Mouse (Mus musculus) G1E (cell line): ENCODE data around the gene Xylt1.

Experiments
- CTCF ChIP-seq: IDR thresholded peaks from 2 replicates; pipeline ENCODE4 v1.5.1; 2012; ENCODE audit warnings: low read depth, low read length, inconsistent platforms, mixed read lengths
- GATA1 ChIP-seq: IDR thresholded peaks from 2 replicates; pipeline ENCODE4 v1.6.1; 2012; ENCODE audit warnings: borderline replicate concordance, low read length, inconsistent platforms, mixed read lengths
- GATA2 ChIP-seq: IDR thresholded peaks from 2 replicates; pipeline ENCODE4 v1.6.1; 2012; ENCODE audit warnings: low read depth, low read length, inconsistent platforms, borderline replicate concordance
- POLR2AphosphoS5 ChIP-seq: IDR thresholded peaks from 2 replicates; pipeline ENCODE4 v1.6.1; 2012; ENCODE audit warnings: low read depth, low read length, inconsistent platforms; ENCODE audit not compliant: insufficient replicate concordance
- TAL1 ChIP-seq: conservative IDR thresholded peaks from 2 replicates; pipeline ENCODE4 v1.6.1; 2012; ENCODE audit warnings: low read depth, low read length, inconsistent platforms, mixed read lengths

DNA sequence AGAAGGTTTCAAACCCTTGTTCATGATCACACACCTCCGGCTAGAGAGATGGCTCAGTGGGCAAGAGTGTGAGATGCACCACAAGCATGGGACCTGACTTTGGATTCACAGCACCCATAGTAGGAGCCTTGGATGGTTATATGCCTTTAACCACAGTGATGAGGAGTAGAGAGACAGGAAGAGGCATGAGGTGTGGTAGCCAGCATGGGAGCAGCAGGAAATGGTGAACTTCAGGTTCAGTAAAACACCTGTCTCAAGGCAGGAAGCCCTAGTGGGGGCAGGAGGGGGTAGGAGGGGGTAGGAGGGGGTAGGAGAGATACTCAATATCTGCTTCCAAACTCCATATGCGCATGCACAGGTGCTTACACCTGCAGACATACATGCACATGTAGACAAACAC lies 257.2 kb downstream of the Xylt1 start:
- TF ChIP-seq CTCF (no peak), GATA1 (no peak), POLR2AphosphoS5 (no peak), TAL1 (no peak), GATA2 (no peak)
